Mouse (Mus musculus) monocyte, adult 2 months (primary cell): ENCODE data around the gene Ube2s.

Source experiments
- DNase-seq, 2 experiments: peaks; one replicate each; pipeline ENCODE4 v3.0.0; 2022; ENCODE audit warnings: low spot score in 2 of 2, low read depth in 1 of 2

Ube2s gene

DNA sequence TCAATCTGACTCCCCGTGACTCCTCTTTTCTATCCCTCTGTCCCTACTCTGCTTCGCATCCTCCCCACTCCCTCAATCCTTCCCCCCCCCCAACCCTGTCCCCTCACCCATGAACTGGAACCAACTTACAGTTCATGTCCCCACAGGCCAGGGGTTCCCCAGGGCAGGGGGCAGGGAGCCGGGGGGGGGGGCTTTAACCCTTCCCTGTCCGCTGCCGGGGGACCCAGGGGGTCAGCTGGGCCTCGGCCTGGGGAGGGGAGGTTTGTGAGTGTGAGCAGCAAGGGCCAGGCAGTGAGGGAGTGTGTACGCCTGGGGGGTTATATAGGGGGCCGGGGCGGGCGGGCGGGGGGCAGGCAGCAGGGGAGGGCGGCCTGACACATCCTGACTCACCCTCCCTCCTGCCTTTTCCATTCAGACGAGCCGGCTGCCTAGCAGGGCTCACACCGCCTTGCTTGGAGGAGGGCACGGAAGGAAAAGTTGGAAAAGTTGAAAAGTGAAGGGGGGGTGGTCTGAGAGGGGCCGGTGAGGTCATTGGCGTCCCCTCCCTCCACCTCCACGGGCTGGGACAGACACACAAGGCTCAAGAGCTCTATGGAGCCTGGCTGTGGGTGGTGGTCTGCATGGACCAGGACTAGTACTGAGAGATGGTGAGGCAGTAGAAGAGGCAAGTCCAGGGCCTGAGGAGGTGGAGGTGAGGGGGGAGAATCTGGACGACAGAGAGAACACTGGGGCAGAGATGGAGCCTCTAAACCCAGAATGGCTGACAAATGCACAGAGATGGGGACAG is 34.3 kb downstream of the Ube2s start:
- DNase-seq, result no peak

- DNase-seq, result no peak
Observed at GRCm38 (mm10) chr7:4776861-4777830, 35.2 kb downstream of the Ube2s start.

GRCm38 (mm10) chr7:4776131-4776530 is 36.3 kb downstream of the Ube2s start:
- no peak for DNase-seq

- DNase-seq, result no peak
Observed at GRCm38 (mm10) chr7:4771202-4771601, 41.2 kb downstream of the Ube2s start, which contains the start of gene Fam71e2. Gene Fam71e2, minus strand, starts transcription at chr7:4771302.

- no peak for DNase-seq
Observed at GRCm38 (mm10) chr7:4764946-4765710, 47.3 kb downstream of the Ube2s start.

GRCm38 (mm10) chr7:4759670-4760069 is 52.7 kb downstream of the Ube2s start:
- DNase-seq, result no peak

DNA sequence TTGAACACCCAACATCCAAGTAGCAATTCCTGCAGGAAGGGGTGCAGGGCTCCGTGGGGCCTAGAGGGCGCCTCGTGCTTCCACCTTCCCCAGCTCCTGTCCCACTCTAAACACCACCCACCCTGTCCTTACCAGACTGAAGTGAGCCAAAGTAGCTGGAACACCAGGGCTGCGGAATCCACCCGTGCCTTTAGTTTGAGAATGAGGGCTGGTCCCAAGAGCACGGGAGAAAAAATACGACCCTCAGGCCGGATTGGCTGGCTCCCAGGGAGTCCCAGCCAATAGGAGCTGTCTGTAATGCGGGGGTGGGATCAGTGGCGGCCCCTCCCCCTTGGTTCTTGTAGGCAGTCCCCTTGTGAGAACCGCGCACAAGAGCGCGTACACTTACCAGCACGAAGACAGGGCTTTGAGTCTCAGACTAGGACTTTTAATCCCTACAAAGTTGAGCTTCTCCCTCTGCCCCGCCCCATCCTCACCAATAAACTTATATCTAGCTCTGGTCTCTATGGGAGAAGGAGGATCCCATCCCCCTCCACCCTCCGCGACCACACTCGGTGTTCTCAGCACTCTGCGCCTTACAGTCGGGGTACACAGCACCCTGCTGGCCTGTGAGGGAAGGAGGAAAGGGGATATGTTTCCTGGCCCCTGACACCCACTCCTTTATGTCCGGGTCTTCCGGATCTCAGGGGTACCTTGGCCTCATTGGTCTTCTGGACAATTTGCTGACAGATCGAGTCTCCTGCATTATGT is 59.4 kb downstream of the Ube2s start, which contains the start of gene Cox6b2:
Cox6b2 (minus strand) TSS at position 274 of the 750 bp plus-strand sequence.
- DNase-seq, result peak; percentile 38 to 45

GRCm38 (mm10) chr7:4751971-4752820 is 60.2 kb downstream of the Ube2s start:
- no peak for DNase-seq

DNA sequence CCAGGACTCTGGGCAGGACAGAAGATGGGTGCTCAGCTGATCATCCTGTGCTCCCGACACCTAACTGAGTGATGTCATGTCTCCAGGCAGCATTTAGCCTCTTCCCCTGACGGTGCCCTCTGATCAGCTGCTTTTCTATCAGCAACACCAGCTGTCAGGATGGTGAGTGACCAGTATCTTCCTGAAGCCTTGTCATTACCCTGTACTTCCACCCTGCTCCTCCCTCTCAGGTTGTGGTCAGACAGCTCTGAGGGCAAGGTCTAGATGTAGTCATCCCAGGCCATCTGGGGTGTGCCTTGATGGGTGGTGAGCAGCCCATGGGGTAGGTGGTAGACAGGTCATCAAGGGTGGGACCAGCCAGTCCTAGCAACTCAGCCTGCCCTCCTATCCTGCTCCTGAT is 63.2 kb downstream of the Ube2s start:
- DNase-seq, result no peak

GRCm38 (mm10) chr7:4748321-4748720 is 64.1 kb downstream of the Ube2s start:
- no peak for DNase-seq

- no peak for DNase-seq
Observed at GRCm38 (mm10) chr7:4747156-4747899, 65.1 kb downstream of the Ube2s start.

GRCm38 (mm10) chr7:4746326-4746980 is 65.9 kb downstream of the Ube2s start:
- no peak for DNase-seq

DNA sequence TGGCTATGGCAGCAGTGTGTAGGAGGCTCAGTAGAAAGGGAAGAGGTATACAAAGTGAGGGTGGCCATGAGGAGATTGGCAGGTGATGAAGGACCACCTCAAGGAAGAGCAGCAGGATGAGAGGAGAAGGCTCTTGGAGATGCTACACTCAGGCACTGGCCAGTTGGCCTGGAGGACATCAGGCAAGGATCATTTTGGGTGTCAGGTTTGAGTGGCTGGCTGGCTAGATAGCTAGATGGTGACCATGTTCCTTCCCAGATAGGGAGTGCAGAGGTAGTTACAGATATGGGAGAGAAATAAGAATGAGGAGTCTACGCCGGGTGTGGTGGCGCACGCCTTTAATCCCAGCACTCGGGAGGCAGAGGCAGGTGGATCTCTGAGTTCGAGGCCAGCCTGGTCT is 67.5 kb downstream of the Ube2s start:
- no peak for DNase-seq
